Mouse (Mus musculus): ENCODE results near the gene Gm13199.

DNA sequence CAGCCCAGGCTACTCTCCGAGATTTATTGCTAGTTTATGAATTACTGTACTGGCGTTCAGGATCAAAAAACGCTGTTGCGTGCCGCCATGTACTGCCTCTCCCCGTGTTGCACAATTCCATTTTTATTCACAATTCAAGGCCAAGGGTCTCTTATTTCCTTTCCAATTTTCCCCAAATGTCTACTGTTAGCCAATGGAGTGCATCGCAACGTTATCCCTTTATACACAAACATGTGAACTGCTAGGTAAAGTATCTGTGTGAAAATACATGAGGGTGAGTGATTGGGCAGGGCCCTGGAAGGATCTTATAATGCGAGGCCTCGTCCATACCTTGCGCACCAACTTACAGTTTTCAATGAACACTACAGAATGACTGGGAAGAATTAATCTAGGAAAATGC, 31.6 kb upstream of the Gm13199 start:
- TF ChIP-seq CTCF (IDR thresholded peaks at IDR 0.05; ENCODE audit: low read depth, low read length) (no peak), POLR2A (IDR thresholded peaks at IDR 0.05; ENCODE audit: extremely low read depth, insufficient read depth, low read length) (no peak)

Data from liver, adult 2 months (tissue).